Mouse (Mus musculus) hindbrain, embryonic 10.5 days (tissue): ENCODE results near the gene Cyth3. TPM values are rescaled to one million over a fixed set of nuclear protein-coding genes. Genes with fewer than 3 reads are reported as not detected.

Experiments
- DNase-seq: peaks from one replicate; pipeline ENCODE4 v3.0.0-alpha.2; 2017; ENCODE audit warnings: low spot score
- H3K27ac ChIP-seq: fragments of 300-500 bp; sonication (generic); 2 replicates; pipeline ENCODE4 v1.5.1; 2016; ENCODE audit warnings: mild to moderate bottlenecking, moderate library complexity
- H3K27me3 ChIP-seq: fragments of 300-500 bp; sonication (generic); 2 replicates; pipeline ENCODE4 v1.6.1; 2016; ENCODE audit warnings: mild to moderate bottlenecking; ENCODE audit not compliant: poor library complexity, insufficient read depth, severe bottlenecking
- H3K36me3 ChIP-seq: fragments of 300-500 bp; sonication (generic); 2 replicates; pipeline ENCODE4 v1.6.1; 2016; ENCODE audit warnings: mild to moderate bottlenecking, moderate library complexity
- H3K4me1 ChIP-seq: fragments of 300-500 bp; sonication (generic); replicated peaks from 2 replicates; pipeline ENCODE4 v1.6.1; 2016; ENCODE audit warnings: mild to moderate bottlenecking
- H3K4me3 ChIP-seq: fragments of 300-500 bp; sonication (generic); 2 replicates; pipeline ENCODE4 v1.5.1; 2016; ENCODE audit warnings: mild to moderate bottlenecking, moderate library complexity
- H3K9me3 ChIP-seq: fragments of 300-500 bp; sonication (generic); 2 replicates; pipeline ENCODE4 v1.6.1; 2016; ENCODE audit warnings: mild to moderate bottlenecking, moderate library complexity
- WGBS: fragments of 180-500 bp; shearing (Covaris S2); methylation state at CpG from one replicate; pipeline ENCODE4 v1.1.7; 2016; 5-methylcytosine and 5-hydroxymethylcytosine counted together
- polyA plus RNA-seq: library from polyadenylated mRNA; unstranded; fragments of >200 nt; fragmentation: Nextera tagmentation; extraction: Ambion mirVana; gene quantifications from 2 replicates; pipeline ENCODE4 v1.2.1, GENCODE M21; 2016

Gene Cyth3
- polyA plus RNA-seq, 1 experiment from 2014 or later: 36.4 TPM

GRCm38 (mm10) chr5:143645976-143646375 lies 23.7 kb downstream of the Cyth3 start:
- Histone ChIP-seq H3K4me3 (no peak overlapping the region), H3K4me1 (peaks cover 16% of the 10 kb centered on the region; the same call in 1 of the 2 replicates), H3K27me3 (no peaks in the 10 kb centered on the region), H3K9me3 (no peaks in the 10 kb centered on the region), H3K36me3 (peaks cover 8% of the 10 kb centered on the region; the same call in 1 of the 2 replicates), H3K27ac (no peak overlapping the region)
- WGBS: 81% methylated on average over 5 of the region's 5 CpGs
- no peak for DNase-seq

DNA sequence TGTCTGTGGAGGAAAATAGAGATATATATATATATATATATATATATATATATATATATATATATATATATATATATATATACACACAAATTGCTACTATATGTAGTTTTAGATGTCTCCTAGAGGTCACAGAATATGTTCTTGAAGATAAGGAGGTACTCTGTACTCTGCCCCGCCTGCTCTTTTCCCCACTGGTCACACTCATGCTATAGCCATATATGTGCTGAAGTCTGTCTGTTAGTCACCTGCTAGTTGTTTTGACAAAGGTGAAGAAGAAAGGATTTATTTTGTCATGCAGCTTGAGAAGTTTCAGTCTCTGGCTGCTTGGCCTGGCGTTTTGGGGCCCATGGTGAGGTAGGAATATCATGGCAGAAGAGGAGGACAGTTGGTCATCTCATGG lies 25.2 kb downstream of the Cyth3 start:
- H3K4me1 ChIP-seq: peaks cover 19% of the 10 kb centered on the region
- no peaks in the 10 kb centered on the region for H3K27me3 ChIP-seq
- no peak overlapping the region for H3K4me3 ChIP-seq
- 89% methylated on average over 2 of the region's 2 CpGs for WGBS
- H3K27ac ChIP-seq: no peak overlapping the region
- H3K36me3 ChIP-seq: peaks cover 8% of the 10 kb centered on the region; the same call in 1 of the 2 replicates
- H3K9me3 ChIP-seq: no peaks in the 10 kb centered on the region
- no peak for DNase-seq

DNA sequence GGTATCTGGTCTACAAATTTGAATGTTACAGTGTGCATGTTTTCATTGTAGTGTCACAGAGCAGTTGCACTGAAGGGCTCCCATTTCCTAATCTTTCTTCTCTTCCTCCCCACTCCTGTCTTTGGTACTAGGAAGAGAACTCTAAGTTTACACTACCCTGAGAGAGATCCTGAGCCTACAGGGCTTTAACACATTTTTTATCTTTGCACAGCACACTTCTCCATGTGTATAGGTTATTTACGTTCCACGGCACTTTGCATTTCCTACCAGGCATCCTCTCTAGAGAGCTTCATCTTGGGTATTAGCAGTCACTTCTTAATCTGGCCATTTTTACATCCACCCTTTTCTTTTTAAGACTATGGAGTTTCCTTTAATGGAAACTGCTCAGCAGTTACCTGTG lies 25.8 kb downstream of the Cyth3 start:
- peaks cover 20% of the 10 kb centered on the region for H3K4me1 ChIP-seq
- no peaks in the 10 kb centered on the region for H3K9me3 ChIP-seq
- 96% methylated on average over 2 of the region's 2 CpGs for WGBS
- H3K27ac ChIP-seq: no peak overlapping the region
- no peaks in the 10 kb centered on the region for H3K27me3 ChIP-seq
- DNase-seq: no peak
- H3K4me3 ChIP-seq: no peak overlapping the region
- peaks cover 8% of the 10 kb centered on the region; the same call in 1 of the 2 replicates for H3K36me3 ChIP-seq

GRCm38 (mm10) chr5:143649168-143649567 lies 26.9 kb downstream of the Cyth3 start:
- no peak overlapping the region for H3K4me3 ChIP-seq
- DNase-seq: no peak
- peaks cover 8% of the 10 kb centered on the region; the same call in 1 of the 2 replicates for H3K36me3 ChIP-seq
- no peak overlapping the region for H3K27ac ChIP-seq
- H3K27me3 ChIP-seq: no peaks in the 10 kb centered on the region
- 93% methylated on average over 6 of the region's 6 CpGs for WGBS
- H3K9me3 ChIP-seq: no peaks in the 10 kb centered on the region
- peaks cover 23% of the 10 kb centered on the region for H3K4me1 ChIP-seq

GRCm38 (mm10) chr5:143651855-143652631 lies 29.8 kb downstream of the Cyth3 start:
- DNase-seq: no peak
- H3K27ac ChIP-seq: no peak overlapping the region; the same call in 1 of the 2 replicates
- WGBS: 78% methylated on average over 8 of the region's 8 CpGs
- H3K4me1 ChIP-seq: peaks cover 45% of the 10 kb centered on the region
- no peaks in the 10 kb centered on the region for H3K9me3 ChIP-seq
- H3K36me3 ChIP-seq: peaks cover 8% of the 10 kb centered on the region; the same call in 1 of the 2 replicates
- H3K4me3 ChIP-seq: no peak overlapping the region
- no peaks in the 10 kb centered on the region for H3K27me3 ChIP-seq

DNA sequence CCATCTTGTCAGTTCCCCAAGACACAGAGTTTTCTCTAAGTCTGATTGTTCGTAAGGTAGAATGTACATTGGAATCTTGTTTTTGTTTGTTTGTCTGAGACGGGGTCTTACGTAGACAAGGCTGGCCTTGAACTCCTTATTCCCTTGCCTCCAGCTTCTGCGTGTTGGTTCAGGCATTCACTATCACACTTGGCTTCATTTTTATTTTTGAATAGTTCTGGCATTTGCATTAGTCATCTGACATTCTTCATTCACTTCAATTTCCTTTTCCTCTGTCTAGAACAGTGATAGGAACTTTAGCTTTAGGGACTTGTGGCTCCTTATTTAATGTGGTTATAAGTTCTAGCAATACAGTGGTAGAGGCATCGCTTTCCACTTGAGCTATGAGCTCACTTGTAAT lies 31.2 kb downstream of the Cyth3 start:
- peaks cover 50% of the 10 kb centered on the region for H3K4me1 ChIP-seq
- no peaks in the 10 kb centered on the region for H3K9me3 ChIP-seq
- peaks cover 8% of the 10 kb centered on the region; the same call in 1 of the 2 replicates for H3K36me3 ChIP-seq
- WGBS: 95% methylated on average over 5 of the region's 5 CpGs
- no peak overlapping the region for H3K27ac ChIP-seq
- H3K27me3 ChIP-seq: no peaks in the 10 kb centered on the region
- no peak for DNase-seq
- no peak overlapping the region for H3K4me3 ChIP-seq

DNA sequence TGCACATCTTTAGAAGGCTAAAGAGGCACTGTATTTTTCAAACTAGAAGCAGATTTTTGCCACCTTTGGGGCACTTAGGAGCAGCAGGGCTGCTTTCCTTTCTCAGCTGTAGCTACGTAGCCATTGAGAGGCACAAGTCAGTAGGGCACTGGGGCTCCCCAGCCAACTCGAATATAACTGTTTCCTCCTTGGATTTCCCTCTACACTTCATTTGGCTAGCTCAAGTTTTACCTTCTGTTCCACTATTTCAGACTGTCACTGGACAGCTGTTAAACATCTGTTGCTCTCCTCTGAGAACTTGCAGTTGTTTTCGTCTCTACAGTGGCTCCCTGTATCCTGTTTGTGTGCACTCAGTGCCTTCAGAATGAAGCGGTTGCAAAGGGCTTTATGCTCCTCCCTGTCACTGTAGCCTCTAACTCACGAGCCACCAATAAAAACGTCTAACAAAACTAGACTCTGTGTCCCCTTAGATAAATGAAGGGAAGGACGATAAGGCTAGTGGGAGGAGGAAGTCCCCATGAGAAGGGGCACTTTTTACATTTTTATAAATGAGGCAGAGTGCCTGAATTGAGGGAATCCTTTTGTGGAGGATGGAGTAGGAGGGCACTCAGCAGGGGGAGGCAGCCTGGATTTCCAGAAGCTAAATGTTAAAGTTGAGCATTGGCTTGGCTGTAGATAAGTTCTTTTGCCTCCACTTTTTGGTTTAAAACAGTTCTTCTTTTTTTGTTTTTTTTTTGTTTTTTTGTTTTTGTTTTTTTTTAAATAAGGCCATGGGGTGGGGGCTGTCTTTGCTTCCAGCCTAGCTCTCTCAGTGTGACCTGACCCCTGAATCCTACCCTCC lies 32.6 kb downstream of the Cyth3 start:
- H3K9me3 ChIP-seq: no peaks in the 10 kb centered on the region
- 21% methylated on average over 7 of the region's 7 CpGs for WGBS

DNA sequence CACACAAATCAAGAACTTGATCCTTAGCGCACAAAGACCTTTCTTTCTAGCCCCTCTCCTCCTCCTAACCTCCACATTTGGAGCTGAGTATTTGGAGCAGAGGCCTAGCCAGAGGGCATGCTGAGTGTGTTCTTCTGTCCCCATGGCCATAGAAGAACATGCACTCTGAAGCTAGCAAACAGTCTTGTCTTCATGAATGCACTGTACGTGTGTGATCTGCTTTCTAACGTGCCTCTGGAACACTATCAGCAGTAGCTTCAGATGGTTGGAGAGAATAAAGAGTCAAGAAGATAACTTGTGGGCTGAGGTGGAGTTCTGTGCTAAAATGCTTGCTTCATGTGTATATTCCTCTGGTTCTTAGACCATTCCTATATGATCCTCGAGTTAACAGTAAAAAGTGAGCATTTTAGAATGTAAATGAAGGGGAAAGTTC lies 33.3 kb downstream of the Cyth3 start:
- WGBS: 52% methylated on average over 4 of the region's 4 CpGs
- DNase-seq: peak; percentile 6
- Histone ChIP-seq H3K4me3 (no peak overlapping the region), H3K27me3 (no peaks in the 10 kb centered on the region), H3K36me3 (0 out of 2 replicates have a peak, but pooled peaks cover 4% of the 10 kb centered on the region), H3K4me1 (peaks cover 53% of the 10 kb centered on the region), H3K9me3 (no peaks in the 10 kb centered on the region), H3K27ac (peak overlapping the region; percentile 77)

More for the DNA sequence above, 32.6 kb downstream of the Cyth3 start:
- peak; percentile 20 for DNase-seq
- Histone ChIP-seq H3K36me3 (peaks cover 8% of the 10 kb centered on the region; the same call in 1 of the 2 replicates), H3K27ac (peak overlapping the region; percentile 77), H3K4me1 (peaks cover 50% of the 10 kb centered on the region), H3K4me3 (no peak overlapping the region), H3K27me3 (no peaks in the 10 kb centered on the region)

GRCm38 (mm10) chr5:143656708-143657245 lies 34.5 kb downstream of the Cyth3 start:
- Histone ChIP-seq H3K36me3 (no peaks in the 10 kb centered on the region), H3K27me3 (no peaks in the 10 kb centered on the region), H3K4me1 (peaks cover 51% of the 10 kb centered on the region), H3K27ac (peak overlapping the region; percentile 59; the same call in 1 of the 2 replicates), H3K4me3 (no peak overlapping the region), H3K9me3 (no peaks in the 10 kb centered on the region)
- WGBS: 67% methylated on average over 2 of the region's 2 CpGs
- peak; percentile 36 for DNase-seq

DNA sequence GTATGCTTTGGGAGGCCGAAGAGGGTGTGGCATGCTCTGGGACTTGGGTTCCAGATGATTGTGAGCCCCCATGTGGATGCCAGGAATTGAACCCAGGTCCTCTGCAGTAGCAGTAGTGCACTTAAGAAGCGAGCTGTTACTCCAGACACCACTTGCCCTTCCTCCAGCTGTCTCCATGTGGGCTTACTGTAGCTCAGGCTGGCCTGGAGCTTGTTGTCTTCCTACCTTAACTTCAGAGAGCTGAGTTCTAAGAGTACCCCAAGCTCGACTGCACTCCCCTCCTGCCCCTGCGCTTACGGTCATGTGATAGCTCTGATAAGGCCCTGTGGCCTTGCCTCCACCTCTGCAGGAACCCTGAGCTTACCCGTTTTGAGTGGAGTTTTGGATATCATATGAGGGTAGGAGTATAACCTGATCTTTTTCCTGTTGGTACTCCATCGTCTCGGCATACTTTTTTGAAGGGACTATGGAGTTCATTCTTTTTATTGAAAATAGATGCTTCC lies 36.8 kb downstream of the Cyth3 start:
- Histone ChIP-seq H3K4me3 (no peak overlapping the region), H3K4me1 (peaks cover 37% of the 10 kb centered on the region), H3K36me3 (no peaks in the 10 kb centered on the region), H3K27me3 (no peaks in the 10 kb centered on the region), H3K27ac (no peak overlapping the region), H3K9me3 (no peaks in the 10 kb centered on the region)
- WGBS: 88% methylated on average over 8 of the region's 8 CpGs
- no peak for DNase-seq

DNA sequence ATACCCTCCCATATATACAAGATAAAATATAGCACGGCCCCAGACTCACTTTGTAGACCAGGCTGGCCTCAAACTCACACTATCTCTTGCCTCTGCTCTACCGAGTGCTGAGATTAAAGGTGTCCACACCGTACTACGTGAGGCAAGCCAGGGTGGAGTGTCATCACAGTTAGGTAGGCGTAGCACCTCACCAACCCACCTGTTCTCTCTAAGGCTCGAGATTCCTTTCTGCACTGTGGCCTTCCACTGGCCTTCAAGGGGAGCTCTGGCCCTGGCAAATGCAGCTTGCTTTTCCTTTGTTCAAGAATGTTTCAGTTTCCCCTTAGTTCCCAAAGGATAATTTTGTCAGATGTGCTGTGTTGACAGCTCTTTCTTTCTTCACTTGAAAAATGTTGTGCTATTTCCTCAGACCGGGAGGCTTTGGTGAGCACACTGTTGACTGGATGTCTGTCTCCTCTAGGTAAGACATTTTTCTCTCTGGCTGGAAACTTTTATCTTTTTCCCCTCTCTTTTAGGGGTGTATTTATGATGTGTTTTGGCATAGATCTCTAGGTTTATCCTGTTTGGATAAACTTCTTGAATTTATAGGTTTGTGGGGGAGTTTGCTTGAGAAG lies 40.9 kb downstream of the Cyth3 start:
- Histone ChIP-seq H3K9me3 (no peaks in the 10 kb centered on the region), H3K27ac (no peak overlapping the region), H3K4me1 (0 out of 2 replicates have a peak, but pooled peaks cover 3% of the 10 kb centered on the region), H3K27me3 (no peaks in the 10 kb centered on the region), H3K36me3 (no peaks in the 10 kb centered on the region), H3K4me3 (no peak overlapping the region)
- DNase-seq: no peak
- 89% methylated on average over 7 of the region's 7 CpGs for WGBS

- H3K36me3 ChIP-seq: no peaks in the 10 kb centered on the region
- 84% methylated on average over 2 of the region's 2 CpGs for WGBS
- no peaks in the 10 kb centered on the region for H3K27me3 ChIP-seq
- no peak for DNase-seq
- H3K4me3 ChIP-seq: no peak overlapping the region
- H3K9me3 ChIP-seq: no peaks in the 10 kb centered on the region
- H3K4me1 ChIP-seq: peaks cover 5% of the 10 kb centered on the region; the same call in 1 of the 2 replicates
- no peak overlapping the region for H3K27ac ChIP-seq
Observed at GRCm38 (mm10) chr5:143665561-143665960, 43.3 kb downstream of the Cyth3 start.
